Comparison of ENCODE assay signal across 28 mouse cellular contexts in the genomic region with DNA sequence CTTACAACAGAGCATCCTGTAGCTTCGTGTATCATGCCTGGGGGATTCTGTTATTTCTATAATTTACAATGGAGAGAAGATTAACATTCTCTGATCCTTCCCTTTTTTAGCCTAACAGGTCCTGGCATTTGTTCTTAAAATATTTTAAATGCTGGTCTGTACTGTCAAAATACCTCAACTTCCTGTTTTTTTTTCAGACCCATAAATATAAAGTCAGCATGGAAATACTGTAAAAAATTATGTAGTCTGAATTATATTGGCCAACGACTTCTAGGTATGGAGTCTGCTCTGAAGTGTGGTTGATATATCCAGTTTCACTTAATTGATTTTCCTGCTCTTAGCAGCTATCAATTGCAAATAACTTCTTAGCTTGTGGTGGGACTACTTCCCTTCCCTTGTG.
"Had no signal": no experiment of that assay in that cellular context is flagged by ENCODE, and none has a peak within 500 bp of the region (broad histone marks: within the 10 kb centered on the region; RNA-seq: fewer than 3 reads in every experiment).

No protein-coding gene starts in this region.

- H3K27ac ChIP-seq: embryonic facial prominence, embryonic 10.5 days; embryonic facial prominence, embryonic 12.5 days; embryonic facial prominence, embryonic 13.5 days; embryonic facial prominence, embryonic 15.5 days; forebrain, embryonic 10.5 days; forebrain, embryonic 12.5 days; forebrain, embryonic 13.5 days; forebrain, embryonic 15.5 days; gastrocnemius, adult 2 months; heart, adult 2 months; heart, embryonic 10.5 days had no signal

- H3K4me2 ChIP-seq: embryonic facial prominence, embryonic 12.5 days; embryonic facial prominence, embryonic 13.5 days; embryonic facial prominence, embryonic 15.5 days; forebrain, embryonic 12.5 days; forebrain, embryonic 13.5 days; forebrain, embryonic 15.5 days; heart, embryonic 11.5 days had no signal

- H3K27me3 ChIP-seq: embryonic facial prominence, embryonic 12.5 days; embryonic facial prominence, embryonic 13.5 days; embryonic facial prominence, embryonic 15.5 days; forebrain, embryonic 12.5 days; forebrain, embryonic 13.5 days; forebrain, embryonic 15.5 days had no signal

- H3K4me1 ChIP-seq: embryonic facial prominence, embryonic 10.5 days; embryonic facial prominence, embryonic 12.5 days; embryonic facial prominence, embryonic 13.5 days; embryonic facial prominence, embryonic 15.5 days; forebrain, embryonic 10.5 days; forebrain, embryonic 12.5 days; forebrain, embryonic 13.5 days; forebrain, embryonic 15.5 days; heart, embryonic 10.5 days had no signal

- H3K36me3 ChIP-seq: embryonic facial prominence, embryonic 10.5 days; embryonic facial prominence, embryonic 12.5 days; embryonic facial prominence, embryonic 13.5 days; embryonic facial prominence, embryonic 15.5 days; forebrain, embryonic 10.5 days; forebrain, embryonic 12.5 days; forebrain, embryonic 15.5 days; heart, embryonic 10.5 days had no signal

- H3K9me3 ChIP-seq: embryonic facial prominence, embryonic 10.5 days; embryonic facial prominence, embryonic 12.5 days; embryonic facial prominence, embryonic 13.5 days; embryonic facial prominence, embryonic 15.5 days; forebrain, embryonic 10.5 days; forebrain, embryonic 12.5 days; forebrain, embryonic 13.5 days; forebrain, embryonic 15.5 days; heart, embryonic 10.5 days had no signal

- H3K9ac ChIP-seq: embryonic facial prominence, embryonic 12.5 days; embryonic facial prominence, embryonic 13.5 days; embryonic facial prominence, embryonic 15.5 days; forebrain, embryonic 12.5 days; forebrain, embryonic 13.5 days; forebrain, embryonic 15.5 days; forebrain, postnatal 0 days had no signal

- H3K4me3 ChIP-seq: embryonic facial prominence, embryonic 10.5 days; embryonic facial prominence, embryonic 12.5 days; embryonic facial prominence, embryonic 13.5 days; embryonic facial prominence, embryonic 15.5 days; erythroblast, embryonic 14.5 days; forebrain, embryonic 10.5 days; forebrain, embryonic 12.5 days; forebrain, embryonic 13.5 days; forebrain, embryonic 15.5 days; gastrocnemius, adult 2 months; heart, adult 2 months; heart, embryonic 10.5 days had no signal

- DNase-seq: cerebellum, adult 9-10 months; cerebellum, adult 9-11 months; cerebellum, postnatal 10 days; cerebellum, postnatal 14 days; cerebellum, postnatal 25 days; cerebellum, postnatal 36 days; embryo, embryonic 11 days; forebrain, postnatal 0 days; gastrocnemius, adult 2 months; gastrocnemius, postnatal 10 days; gastrocnemius, postnatal 14 days; gastrocnemius, postnatal 25 days; gastrocnemius, postnatal 36 days; heart, adult 18-20 months; heart, adult 2 months had no signal

- ATAC-seq: forebrain, embryonic 13.5 days; forebrain, embryonic 14.5 days; forebrain, embryonic 15.5 days; forebrain, embryonic 16.5 days; forebrain, postnatal 0 days had no signal
